Mouse (Mus musculus) G1E (cell line): Measurements from ENCODE around the gene Pgap3.

Experiments
- CTCF ChIP-seq: IDR thresholded peaks from 2 replicates; pipeline ENCODE4 v1.5.1; 2012; ENCODE audit warnings: low read depth, low read length, inconsistent platforms, mixed read lengths
- POLR2AphosphoS5 ChIP-seq: IDR thresholded peaks from 2 replicates; pipeline ENCODE4 v1.6.1; 2012; ENCODE audit warnings: low read depth, low read length, inconsistent platforms; ENCODE audit not compliant: insufficient replicate concordance

DNA sequence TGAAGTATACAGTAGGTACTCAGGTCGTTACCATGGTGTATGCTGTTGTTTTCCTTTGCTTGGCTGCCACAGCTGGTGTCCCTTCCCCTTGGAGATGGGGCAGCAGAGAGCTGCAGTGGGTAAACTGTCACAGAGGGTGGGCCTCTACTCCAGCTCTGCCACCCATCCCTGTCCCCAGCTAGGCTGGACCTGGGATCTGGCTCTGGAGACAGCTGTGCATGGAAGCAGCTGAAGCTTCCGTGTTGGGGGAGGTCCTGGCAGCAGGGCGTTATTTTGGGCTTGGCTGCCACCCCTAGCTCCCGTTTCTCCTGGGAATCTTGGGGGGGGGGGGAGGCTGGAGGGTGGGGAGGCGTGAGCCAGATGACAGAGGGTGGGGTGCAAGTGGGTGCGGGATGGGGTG, 18.0 kb upstream of the Pgap3 start:
- TF ChIP-seq CTCF (no peak), POLR2AphosphoS5 (no peak)
